Mouse (Mus musculus): ENCODE data around the gene Gm14326.
"Not testable (repeated sequence)": the region's sequence is repeated elsewhere in the genome, so short reads cannot be mapped to it uniquely, and the experiment has no call there.

DNA sequence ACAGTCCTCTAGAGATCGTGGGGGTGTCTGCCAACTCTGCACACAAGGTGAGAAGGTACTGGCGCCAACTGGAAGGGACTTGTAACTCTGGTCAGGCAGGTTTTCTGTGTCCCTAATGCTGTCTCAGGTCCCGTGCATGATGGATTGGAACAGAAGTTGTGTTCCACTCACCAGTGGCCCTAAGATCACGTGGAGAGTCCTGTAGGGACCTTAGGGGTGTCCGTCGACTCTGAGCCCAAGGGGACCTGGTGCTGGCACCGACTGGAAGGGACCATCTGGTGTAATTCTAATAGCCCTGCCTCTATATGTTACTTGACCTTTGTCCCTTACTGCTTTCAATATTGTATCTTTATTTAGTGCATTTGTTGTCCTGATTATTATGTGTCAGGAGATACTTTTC is 17.7 kb upstream of the Gm14326 start:
- not testable (repeated sequence) for TF ChIP-seq POLR2A (IDR thresholded peaks at IDR 0.05; ENCODE audit: control insufficient read depth, low read depth, low read length); CTCF (IDR thresholded peaks at IDR 0.05; ENCODE audit: control insufficient read depth, insufficient read depth, insufficient replicate concordance, low read depth, low read length)
